Mouse (Mus musculus): ENCODE data around the gene Mup14. TPM values are rescaled to one million over a fixed set of nuclear protein-coding genes. Genes with fewer than 3 reads are reported as not detected.
"Not testable (repeated sequence)": the region's sequence is repeated elsewhere in the genome, so short reads cannot be mapped to it uniquely, and the experiment has no call there.

Mup14 gene
- 0.80 and 1.3 TPM in 2 replicates for polyA plus RNA-seq (2016; fragmentation: Nextera tagmentation; extraction: Ambion mirVana)

DNA sequence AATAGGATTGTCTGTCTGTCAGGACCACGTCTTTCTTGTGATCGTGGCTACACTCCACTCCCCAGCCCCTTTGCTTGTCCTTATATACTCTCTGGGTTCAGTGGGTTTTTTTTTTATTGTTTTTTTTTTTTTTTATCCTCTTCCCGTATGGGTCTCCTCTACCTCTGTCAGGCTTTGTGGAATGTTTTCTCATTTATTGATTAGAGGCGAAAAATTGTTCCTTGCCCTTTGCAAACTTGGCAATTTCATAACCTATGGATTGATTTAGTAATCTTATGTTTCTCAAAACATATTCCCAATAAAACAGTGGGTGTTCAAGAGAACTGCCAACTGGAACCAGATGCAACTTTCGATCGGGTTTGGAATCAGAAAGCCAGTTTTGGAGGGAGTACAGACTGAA lies at the start of gene Mup14:
Mup14 (minus strand) TSS at position 101 of the 400 bp plus-strand sequence.
- not testable (repeated sequence) for H3K4me1 ChIP-seq; H3K36me3 ChIP-seq; H3K4me2 ChIP-seq (replicated peaks); H3K9ac ChIP-seq; H3K9me3 ChIP-seq; H3K27me3 ChIP-seq (replicated peaks); H3K27ac ChIP-seq; ATAC-seq (ENCODE audit: low FRiP score, low read depth); H3K4me3 ChIP-seq
- WGBS: 79% methylated on average over 5 of the region's 6 CpGs

DNA sequence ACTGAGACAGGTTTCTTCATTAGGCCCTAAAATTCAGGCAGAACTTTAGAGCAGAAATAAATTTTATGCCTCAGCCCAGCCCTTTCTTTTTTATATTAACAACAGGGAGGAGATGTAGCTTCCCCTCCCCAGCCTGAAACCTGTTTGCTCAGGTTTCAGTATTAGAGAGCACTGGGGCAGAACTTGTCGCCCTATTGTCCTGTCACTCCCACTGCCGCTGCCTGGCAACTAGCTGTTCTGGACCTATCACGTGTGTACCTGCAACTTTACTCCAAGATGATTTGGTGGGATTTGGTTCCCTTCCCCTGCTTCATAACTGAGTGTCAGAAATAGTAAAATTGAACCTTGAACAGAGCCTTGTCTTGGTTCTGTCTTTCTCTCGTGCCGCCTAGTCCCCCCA lies 34.3 kb upstream of the Mup14 start:
- not testable (repeated sequence) for H3K27me3 ChIP-seq (replicated peaks); H3K4me3 ChIP-seq; H3K9ac ChIP-seq; H3K4me1 ChIP-seq; ATAC-seq (ENCODE audit: low FRiP score, low read depth); H3K4me2 ChIP-seq (replicated peaks); H3K27ac ChIP-seq; H3K36me3 ChIP-seq; H3K9me3 ChIP-seq
- 77% methylated on average over 3 of the region's 5 CpGs for WGBS

Other genes with a start within 250 kb of the Mup14 start
- gene Mup13, start 75.7 kb downstream of the Mup14 start, polyA plus RNA-seq (2016; fragmentation: Nextera tagmentation; extraction: Ambion mirVana): not detected in 2 replicates
- not detected in 2 replicates for gene Mup15, start 135.7 kb upstream of the Mup14 start, polyA plus RNA-seq (2016; fragmentation: Nextera tagmentation; extraction: Ambion mirVana)
- gene Mup16, start 215.5 kb upstream of the Mup14 start, polyA plus RNA-seq (2016; fragmentation: Nextera tagmentation; extraction: Ambion mirVana): not detected in 2 replicates